Mouse (Mus musculus): Measurements from ENCODE around the gene Cgref1. TPM values are rescaled to one million over a fixed set of nuclear protein-coding genes. Genes with fewer than 3 reads are reported as not detected.
A peak's percentile ranks its signal among the peaks of the same experiment; 100 is the strongest.

Cgref1 gene
- total RNA-seq, 2 experiments from 2014 or later, result 24.8 to 27.7 TPM

DNA sequence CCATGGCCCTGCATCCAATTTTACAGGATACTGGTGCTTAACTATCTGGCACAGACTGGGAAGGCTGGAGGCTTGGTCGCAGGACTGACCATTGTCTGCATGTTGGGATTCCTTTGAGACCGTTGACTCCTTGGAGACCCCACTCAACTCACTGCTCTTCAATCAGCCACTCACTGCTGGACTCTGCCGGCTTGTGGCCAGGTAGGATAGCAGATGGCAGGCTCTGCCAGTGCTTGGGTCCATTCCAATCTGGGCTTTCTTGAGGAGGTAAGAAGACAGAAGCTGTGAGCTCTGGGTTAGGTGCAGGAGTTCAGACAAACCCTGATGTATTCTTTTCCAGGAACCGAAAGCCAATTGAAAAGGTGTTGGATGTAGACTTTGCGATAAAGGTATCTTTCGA is 8.7 kb upstream of the Cgref1 start:
- DNase-seq (ENCODE audit: low spot score in 2 of 2), result no peak
- intact Hi-C loops (cut with DNase I), result loop anchor here (10.0 kb wide), 1 partner anchor 241 kb away; the partner anchor contains the start of genes Eif2b4 and Snx17

DNA sequence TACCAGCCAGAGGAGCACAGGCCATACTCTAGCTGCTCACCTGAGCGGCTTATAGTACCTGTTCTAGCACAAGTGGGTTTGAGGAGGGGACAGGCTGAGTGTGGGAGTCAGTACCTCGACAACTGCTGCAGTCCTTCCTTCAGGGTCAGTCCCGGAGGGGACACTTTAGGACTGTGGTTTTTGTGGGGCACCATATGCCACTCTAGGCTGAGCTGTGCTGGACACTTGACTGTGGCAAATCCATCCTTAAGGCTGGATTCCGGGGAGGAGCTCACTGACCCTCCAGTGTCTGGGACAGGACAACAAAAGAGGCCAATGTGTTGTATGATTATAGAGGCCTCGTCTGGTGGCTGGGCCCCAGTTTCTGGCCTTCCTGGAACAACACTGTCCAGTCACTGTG is 7.2 kb upstream of the Cgref1 start:
- intact Hi-C loops (cut with DNase I), result loop anchor here (10.0 kb wide), 1 partner anchor 242 kb away; the partner anchor contains the start of genes Eif2b4 and Snx17
- DNase-seq (ENCODE audit: low spot score in 2 of 2), result no peak

DNA sequence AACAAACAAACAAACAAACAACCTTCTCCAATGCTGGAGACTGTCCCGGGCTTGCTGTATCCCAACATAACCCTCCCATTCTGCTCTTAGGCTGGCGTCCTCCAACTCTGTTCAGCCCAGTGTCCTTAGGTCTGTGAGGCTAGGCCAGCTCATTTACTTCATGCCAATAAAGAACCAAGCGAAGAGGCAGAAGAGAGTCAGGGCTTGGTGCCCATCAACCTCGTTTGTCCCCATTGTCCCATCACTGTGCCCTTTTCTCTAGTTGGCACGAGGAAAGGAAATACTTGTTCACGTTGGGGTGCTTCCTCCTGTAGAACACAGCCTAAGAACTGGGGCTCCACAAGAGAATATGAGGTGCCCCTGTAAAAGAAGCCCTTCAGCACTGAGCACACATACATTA is 6.3 kb upstream of the Cgref1 start:
- intact Hi-C loops (cut with DNase I), result loop anchor here (10.0 kb wide), 1 partner anchor 243 kb away; the partner anchor contains the start of genes Eif2b4 and Snx17
- no peak for DNase-seq (ENCODE audit: low spot score in 2 of 2)

DNA sequence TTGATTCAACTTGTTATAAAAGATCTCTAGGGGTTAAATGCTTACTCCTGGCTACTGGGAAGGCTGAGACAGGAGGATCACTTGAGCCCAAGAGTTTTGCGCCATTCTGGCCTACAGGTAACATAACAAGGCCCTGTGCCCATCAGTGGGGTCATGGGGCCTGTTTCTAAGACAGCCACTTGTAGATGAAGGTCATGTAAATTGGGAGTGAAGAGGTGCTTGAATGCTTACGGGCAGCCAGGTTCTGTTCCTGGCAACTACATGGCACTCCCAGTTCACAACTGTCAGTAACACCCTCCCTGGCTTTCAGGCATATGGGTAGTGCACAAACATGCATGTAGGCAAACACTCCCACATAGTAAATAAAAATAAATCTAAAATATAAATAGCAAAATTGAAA is 5.5 kb upstream of the Cgref1 start:
- intact Hi-C loops (cut with DNase I), result loop anchor here (10.0 kb wide), 1 partner anchor 244 kb away; the partner anchor contains the start of genes Eif2b4 and Snx17
- no peak for DNase-seq (ENCODE audit: low spot score in 2 of 2)

DNA sequence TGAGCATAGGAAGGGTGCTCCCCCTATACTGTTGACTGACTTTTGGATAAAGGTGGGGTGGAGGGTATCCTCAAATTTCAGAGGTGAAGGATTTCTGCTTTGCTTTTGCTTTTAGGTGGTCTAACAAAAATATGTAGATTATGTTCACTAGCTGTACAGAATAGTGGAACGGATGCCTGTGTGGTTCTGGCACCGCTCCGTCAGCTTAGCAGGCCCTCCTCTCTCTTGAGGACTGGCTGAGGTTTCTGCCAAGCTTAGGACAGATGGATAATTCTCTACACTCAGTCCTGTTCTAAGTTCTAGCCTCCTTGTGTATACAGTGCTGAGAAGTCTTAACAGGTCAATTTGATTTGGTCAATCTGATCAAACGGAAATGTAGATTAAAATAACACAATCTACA is 5.1 kb upstream of the Cgref1 start:
- no peak for DNase-seq (ENCODE audit: low spot score in 2 of 2)
- intact Hi-C loops (cut with DNase I), result loop anchor here (10.0 kb wide), 1 partner anchor 244 kb away; the partner anchor contains the start of genes Eif2b4 and Snx17

DNA sequence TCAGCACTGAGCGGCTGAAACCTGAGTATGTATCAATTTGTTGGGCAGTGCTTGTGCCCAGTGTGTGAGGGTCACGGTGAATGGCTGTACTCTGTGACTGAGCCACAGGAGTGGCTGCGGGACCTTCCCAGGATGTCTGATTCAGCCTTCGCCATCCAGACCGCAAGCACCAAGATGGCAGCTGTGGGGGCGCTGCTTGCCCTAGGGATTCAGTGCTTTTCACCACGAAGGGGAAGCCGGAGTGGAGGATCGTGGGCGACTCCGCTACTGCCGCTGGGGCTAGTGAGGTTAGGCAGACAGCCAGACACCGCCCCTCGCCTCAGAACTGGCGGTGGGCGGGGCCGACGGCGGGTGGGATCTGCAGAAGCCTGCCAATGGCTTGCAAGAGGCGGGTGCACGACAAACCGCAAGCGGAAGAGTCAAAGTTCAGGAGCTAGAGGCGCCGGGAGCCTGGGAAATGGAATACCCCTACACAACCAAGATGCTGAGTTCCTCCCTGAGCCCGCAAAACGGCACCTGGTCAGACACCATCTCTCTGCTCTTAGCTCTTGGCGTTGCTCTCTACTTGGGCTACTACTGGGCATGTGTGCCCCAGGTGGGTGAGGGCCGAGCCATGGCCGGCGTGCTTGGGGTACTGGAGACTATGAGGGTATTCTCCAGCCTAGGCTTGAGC is 4.4 kb upstream of the Cgref1 start:
- DNase-seq (ENCODE audit: low spot score in 2 of 2), result peak; percentile 90 to 95
- intact Hi-C loops (cut with DNase I), result loop anchor here (5.0 to 10.0 kb wide), 2 partner anchors 43 to 245 kb away; partner anchors contain the start of genes Eif2b4 and Snx17

DNA sequence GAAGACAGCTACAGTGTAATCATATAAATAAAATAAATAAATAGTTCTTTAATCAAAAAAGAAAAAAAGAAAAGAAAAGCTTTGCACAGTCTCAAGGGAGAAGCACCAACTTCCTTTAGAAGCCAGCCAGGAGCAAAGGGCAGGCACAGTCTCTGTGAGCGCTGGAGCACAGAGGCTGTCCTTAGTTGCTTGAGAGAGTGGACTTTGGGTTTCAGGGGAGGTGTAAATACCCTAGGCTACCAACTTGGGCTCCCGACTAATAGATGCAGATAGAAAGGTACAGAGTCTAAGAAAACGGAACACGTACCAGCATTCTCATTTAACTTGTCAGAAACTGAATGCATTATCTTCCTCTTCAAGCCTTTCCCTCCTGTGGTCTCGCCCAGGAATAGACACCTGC is 3.2 kb upstream of the Cgref1 start:
- no peak for DNase-seq (ENCODE audit: low spot score in 2 of 2)
- intact Hi-C loops (cut with DNase I), result loop anchor here (5.0 kb wide), 1 partner anchor 44 kb away; no protein-coding TSS in a partner anchor

DNA sequence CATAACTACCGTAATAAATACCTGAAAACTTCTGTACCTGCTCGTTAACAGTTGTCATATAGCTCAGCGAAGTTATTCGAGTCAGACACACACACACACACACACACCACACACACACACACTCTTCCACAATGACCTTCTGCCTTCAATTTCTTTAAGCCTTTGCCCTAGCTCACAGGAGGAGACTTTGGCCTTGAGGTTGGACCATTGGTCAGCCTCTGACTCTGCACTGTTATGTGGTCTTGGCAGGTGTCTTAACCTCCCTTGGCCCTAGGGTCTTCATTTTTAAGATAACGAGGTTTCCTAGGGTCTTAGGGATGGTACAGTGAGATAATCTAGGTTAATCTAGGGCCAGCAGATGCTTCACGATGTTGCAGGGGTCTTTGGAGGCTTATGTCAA is 1.0 kb downstream of the Cgref1 start:
- intact Hi-C loops (cut with DNase I), result no loop called here
- no peak for DNase-seq (ENCODE audit: low spot score in 2 of 2)

DNA sequence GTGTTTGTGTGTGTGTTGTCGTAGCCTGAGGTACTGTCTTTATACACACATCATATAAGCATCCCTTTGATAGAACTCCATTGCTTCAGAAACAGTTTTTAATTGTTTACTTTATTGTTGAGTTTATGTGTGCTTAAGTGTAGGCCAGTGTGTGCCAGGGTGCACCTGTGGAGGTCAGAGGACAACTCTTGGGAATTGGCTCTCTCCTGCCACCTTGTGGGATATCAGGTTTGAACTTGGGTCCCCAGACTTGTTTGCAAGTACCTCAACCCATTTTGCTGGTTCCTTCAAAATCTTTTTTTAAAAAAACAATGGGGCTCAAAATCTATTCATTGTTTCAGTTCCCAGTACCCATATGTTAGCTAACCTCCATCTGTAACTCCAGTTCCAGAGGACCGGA is 2.4 kb downstream of the Cgref1 start:
- intact Hi-C loops (cut with DNase I), result no loop called here
- DNase-seq (ENCODE audit: low spot score in 2 of 2), result no peak

DNA sequence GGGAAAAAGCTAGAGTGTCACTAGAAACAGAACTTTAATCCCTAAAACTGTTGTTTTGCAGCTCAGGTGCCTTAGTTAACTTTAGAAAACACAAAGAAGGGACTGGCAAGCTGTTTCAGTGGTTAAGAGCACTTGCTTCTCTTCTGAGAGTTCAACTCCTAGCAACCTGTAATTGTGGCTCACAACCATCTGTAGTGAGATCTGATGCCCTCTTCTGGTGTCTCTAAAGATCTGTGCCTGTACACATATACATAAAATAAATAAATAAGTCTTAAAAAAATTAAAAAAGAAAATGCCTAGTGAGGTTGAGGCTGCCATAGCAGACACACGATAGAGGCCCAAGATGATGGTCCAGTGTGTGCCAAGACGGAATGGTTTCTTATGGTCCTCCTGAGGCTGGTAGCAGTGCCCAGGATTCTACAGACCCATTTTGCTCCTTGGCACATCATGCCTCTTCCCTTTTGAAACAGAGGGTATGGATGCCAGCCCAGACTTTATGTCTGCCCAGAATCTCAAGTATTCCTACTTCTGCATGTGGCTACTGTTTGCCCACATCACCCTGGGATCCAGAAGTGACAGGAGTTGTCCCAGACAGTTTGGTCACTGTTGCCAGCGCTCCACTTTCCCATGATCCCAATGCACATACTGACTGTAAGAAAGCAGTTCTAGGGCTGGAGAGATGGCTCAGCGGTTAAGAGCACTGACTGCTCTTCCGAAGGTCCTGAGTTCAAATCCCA is 10.5 kb downstream of the Cgref1 start:
- DNase-seq (ENCODE audit: low spot score in 2 of 2), result no peak
- intact Hi-C loops (cut with DNase I), result no loop called here

DNA sequence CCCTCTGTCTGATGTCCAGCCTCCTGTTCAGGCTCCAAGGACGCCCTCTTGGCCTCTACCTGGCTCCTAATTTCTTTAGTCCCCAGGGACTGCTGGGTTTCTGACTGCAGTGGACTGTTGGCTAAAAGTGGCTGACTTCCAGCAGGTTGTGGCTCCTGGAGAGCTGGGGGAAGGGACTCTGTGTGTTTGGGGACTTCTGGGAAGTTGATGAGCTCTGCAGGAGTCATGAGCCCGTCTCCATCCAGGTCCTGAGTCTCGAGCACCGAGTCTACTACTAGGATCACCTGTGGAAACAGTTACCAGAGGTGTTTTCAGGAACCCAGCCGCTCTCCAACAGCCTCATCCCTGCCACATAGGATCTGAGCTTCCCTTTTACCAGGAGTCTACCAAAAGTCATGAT is 11.7 kb downstream of the Cgref1 start:
- DNase-seq (ENCODE audit: low spot score in 2 of 2), result no peak
- intact Hi-C loops (cut with DNase I), result no loop called here

DNA sequence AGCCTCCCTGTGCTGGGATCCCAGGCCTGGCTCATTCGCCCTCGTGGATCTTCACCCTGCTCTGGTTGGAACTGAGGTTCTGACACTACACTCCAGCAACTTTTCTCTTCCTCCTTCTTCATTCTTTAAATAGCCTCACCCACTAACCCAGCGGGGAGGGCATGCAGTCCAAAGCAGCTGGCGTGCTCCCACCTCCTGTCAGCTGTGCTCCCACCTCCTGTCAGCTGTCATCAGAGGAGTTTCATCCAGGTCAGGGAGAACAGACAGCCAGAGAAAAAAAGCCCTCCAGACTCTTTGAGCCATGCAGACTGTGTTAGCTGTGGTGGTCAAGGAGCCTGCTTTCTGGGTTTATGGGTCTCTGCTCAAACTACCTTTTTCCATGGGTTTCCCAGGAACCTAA is 14.0 kb downstream of the Cgref1 start:
- intact Hi-C loops (cut with DNase I), result no loop called here
- no peak for DNase-seq (ENCODE audit: low spot score in 2 of 2)

DNA sequence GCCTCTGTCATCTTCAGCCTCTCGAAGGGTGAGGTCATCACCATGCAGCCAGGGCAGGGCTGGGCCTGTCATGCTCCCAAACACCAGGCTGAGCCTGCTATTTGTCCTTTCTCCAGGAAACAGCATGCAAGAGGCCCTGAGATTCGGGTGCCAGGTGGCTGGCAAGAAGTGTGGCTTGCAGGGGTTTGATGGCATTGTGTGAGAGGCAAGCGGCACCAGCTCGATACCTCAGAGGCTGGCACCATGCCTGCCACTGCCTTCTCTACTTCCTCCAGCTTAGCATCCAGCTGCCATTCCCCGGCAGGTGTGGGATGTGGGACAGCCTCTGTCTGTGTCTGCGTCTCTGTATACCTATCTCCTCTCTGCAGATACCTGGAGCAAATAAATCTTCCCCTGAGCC is 14.5 kb downstream of the Cgref1 start:
- DNase-seq (ENCODE audit: low spot score in 2 of 2), result no peak
- intact Hi-C loops (cut with DNase I), result loop anchor here (1.0 kb wide), 1 partner anchor 73 kb away; no protein-coding TSS in a partner anchor

DNA sequence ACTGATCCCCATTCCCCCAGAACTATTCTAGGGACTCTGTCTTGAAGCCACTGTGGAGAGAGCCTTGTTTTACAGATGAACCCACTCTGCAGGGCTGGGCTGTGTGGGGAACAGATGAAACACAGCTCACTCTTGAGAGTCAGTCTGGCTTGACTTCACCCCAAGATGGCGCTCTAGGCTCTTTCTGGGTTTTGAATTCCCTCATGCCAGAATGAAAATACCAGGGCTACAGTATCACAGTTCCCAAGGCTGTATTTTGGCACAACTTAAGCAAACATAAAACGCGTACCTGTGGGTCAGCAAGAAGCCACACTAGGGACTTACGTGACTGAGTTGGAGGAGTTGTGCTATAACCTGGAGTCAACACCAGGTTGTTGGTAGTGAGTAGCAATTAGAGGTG is 15.3 kb downstream of the Cgref1 start:
- intact Hi-C loops (cut with DNase I), result loop anchor here (1.0 kb wide), 1 partner anchor 74 kb away; no protein-coding TSS in a partner anchor

DNA sequence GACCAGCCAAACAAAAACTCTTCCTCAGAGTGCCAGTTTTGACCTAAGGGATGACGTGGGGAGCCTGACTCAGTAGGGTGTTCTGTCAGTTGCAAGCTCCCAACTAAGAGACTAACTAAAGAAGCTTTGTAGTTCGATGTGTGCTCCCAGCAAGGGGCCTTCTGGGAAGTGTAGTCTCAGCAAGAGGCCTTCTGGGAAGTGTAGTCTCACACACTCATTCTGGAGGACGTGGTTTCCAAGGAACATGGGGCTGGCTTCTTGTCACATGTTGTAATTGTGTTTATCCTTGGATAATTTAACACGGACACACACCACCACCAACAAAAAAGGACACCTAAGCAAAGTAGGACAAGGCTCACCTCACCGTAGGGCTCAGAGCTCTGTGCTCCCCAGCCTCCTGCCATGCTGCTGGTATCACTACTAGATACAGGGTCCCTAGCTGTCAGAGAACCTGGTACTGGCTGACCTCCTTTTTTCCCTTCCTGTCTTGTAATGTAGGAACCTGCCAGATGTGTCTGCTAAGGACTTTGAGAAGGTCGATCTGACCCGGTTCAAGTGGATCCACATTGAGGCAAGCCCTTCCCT is 17.4 kb downstream of the Cgref1 start:
- peak; percentile 65 to 75 for DNase-seq (ENCODE audit: low spot score in 2 of 2)
- intact Hi-C loops (cut with DNase I), result no loop called here

More for the DNA sequence above, 15.3 kb downstream of the Cgref1 start:
- DNase-seq (ENCODE audit: low spot score in 2 of 2), result peak; percentile 75 to 87

DNA sequence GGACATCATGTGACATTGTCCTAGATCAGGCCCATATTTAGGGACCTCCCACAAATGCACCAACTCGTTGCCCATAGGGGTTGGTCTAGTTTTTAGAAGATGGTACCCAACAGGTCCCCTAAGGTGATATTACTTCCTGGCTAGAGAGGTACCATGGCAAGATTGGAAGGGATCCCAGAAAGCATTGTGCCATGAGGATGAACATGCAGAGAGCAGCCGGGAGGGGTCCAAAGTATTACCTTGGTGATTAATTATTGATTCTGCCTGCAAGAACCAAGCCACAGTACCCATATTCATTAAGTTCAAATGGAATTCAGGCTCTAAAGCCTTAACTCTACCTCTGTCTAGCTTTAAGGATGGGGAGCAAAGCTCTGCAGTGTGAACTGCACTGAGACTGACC is 19.3 kb downstream of the Cgref1 start:
- intact Hi-C loops (cut with DNase I), result no loop called here
- DNase-seq (ENCODE audit: low spot score in 2 of 2), result no peak

DNA sequence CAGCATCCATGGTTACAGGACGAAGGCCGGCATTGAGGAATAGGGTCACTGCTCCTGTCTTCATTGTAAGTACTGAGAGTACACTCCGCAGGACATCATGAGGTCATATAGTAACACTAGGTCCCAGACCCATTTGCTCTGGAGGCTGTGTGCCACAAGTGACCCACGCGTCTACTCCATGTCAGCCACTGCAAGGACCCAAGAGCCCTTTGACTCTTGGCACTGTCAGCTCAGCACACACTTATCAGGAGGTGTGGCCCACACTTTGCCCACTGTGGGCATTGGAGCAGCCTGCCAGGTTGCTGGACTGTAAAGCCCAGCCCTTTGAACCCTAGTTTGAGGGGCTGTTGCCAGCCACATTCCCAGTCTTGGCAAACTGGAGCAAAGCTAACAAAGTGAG is 20.2 kb downstream of the Cgref1 start:
- DNase-seq (ENCODE audit: low spot score in 2 of 2), result no peak
- intact Hi-C loops (cut with DNase I), result no loop called here

DNA sequence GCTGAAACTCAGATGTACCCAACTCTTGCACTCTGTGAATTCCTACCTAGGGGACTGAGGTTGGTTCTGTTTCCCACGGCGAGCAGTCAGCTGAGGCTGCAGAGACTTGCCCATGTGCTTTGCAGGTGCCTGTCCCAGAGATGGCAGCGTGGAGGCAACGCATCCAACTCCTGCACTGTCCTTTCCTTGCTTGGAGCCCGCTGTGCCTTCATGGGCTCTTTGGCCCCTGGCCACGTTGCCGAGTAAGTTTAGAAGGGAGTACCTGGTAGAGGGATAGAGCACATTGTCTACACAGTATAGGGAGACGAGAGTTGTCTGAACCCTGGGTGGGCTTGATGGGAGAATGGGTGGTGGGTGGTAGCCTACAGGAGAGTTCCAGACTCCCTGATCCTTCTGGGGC is 20.8 kb downstream of the Cgref1 start:
- intact Hi-C loops (cut with DNase I), result no loop called here

DNA sequence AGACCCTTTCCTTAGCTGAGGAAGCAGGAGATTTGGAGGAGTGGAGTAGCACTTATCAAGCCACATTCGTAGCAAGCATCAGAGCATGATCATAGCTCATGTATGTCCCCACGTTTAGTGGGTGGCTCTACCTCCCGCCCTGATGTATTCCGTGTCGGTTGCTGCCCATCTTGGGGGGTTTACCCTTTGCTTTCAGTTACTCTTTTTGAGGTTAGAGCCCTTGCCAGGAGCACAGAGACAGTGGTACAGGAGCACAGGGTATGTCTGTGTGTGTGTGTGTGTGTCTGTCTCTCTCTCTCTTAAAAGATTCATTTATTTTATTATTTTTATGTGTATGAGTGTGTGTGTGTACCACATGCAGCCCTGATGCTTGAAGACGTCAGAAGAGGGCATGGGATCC is 22.3 kb downstream of the Cgref1 start:
- DNase-seq (ENCODE audit: low spot score in 2 of 2), result no peak
- intact Hi-C loops (cut with DNase I), result no loop called here

More for the DNA sequence above, 20.8 kb downstream of the Cgref1 start:
- DNase-seq (ENCODE audit: low spot score in 2 of 2), result no peak

DNA sequence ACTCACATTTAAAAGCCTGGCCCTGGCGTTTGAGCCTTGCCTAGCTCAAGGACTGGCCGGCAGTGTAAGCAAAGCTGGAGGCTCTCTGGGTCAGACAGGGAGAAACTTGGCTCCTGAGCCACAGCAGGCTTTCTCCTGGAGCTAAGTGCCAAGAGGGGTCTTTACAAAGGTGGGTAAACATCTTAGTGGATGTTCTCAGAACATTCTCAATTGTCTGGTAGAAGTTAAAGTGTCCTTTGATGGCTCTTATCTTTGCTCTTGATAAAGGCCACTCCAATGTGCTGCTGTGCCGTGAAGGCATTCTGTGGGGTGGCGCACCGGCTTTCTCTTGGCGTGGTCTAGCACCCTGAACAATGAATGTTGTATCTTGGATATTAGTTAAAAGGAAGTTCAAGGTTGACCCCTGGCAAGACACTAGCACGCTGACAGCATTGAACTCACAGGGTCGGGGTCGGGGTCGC is 22.8 kb downstream of the Cgref1 start:
- DNase-seq (ENCODE audit: low spot score in 2 of 2), result no peak
- intact Hi-C loops (cut with DNase I), result no loop called here

Data from left cerebral cortex, postnatal 25 days (tissue).